Mouse (Mus musculus) R1 (cell line): ENCODE measurements around the gene Magi2.
A peak's percentile ranks its signal among the peaks of the same experiment; 100 is the strongest.

Source experiments
- DNase-seq: peaks from one replicate; pipeline ENCODE4 v3.0.0-alpha.2; 2018; ENCODE audit warnings: low read depth, low spot score

Magi2 gene

GRCm38 (mm10) chr5:19226866-19227243 is at the start of gene Magi2:
Gene Magi2 (plus strand): TSS chr5:19227036.
- no peak for DNase-seq

- DNase-seq: no peak
These were observed 48.2 kb upstream of the Magi2 start for GRCm38 (mm10) chr5:19178594-19178993.

- DNase-seq: no peak
These were observed 40.7 kb upstream of the Magi2 start for GRCm38 (mm10) chr5:19186175-19186574.

- DNase-seq: no peak
These were observed 15.2 kb upstream of the Magi2 start for GRCm38 (mm10) chr5:19211665-19212064.

GRCm38 (mm10) chr5:19226144-19226865 is 531 bp upstream of the Magi2 start:
- DNase-seq: peak; percentile 86

GRCm38 (mm10) chr5:19227281-19227680 is 445 bp downstream of the Magi2 start:
- peak; percentile 35 for DNase-seq

GRCm38 (mm10) chr5:19227791-19228331 is 1.0 kb downstream of the Magi2 start:
- DNase-seq: peak; percentile 30

GRCm38 (mm10) chr5:19241797-19242196 is 15.0 kb downstream of the Magi2 start:
- no peak for DNase-seq

- DNase-seq: no peak
These were observed 19.6 kb downstream of the Magi2 start for GRCm38 (mm10) chr5:19246426-19246825.

GRCm38 (mm10) chr5:19247266-19247665 is 20.4 kb downstream of the Magi2 start:
- DNase-seq: no peak

GRCm38 (mm10) chr5:19262816-19263215 is 36.0 kb downstream of the Magi2 start:
- peak; percentile 66 for DNase-seq

- DNase-seq: peak; percentile 66
These were observed 37.8 kb downstream of the Magi2 start for GRCm38 (mm10) chr5:19264627-19265026.

GRCm38 (mm10) chr5:19292581-19292980 is 65.7 kb downstream of the Magi2 start:
- no peak for DNase-seq

GRCm38 (mm10) chr5:19306656-19307055 is 79.8 kb downstream of the Magi2 start:
- DNase-seq: no peak

- DNase-seq: no peak
These were observed 83.0 kb downstream of the Magi2 start for GRCm38 (mm10) chr5:19309870-19310269.

- no peak for DNase-seq
These were observed 95.7 kb downstream of the Magi2 start for GRCm38 (mm10) chr5:19322532-19322931.

- no peak for DNase-seq
These were observed 110.7 kb downstream of the Magi2 start for GRCm38 (mm10) chr5:19337561-19337960.

- no peak for DNase-seq
These were observed 141.3 kb downstream of the Magi2 start for GRCm38 (mm10) chr5:19368175-19368574.

- no peak for DNase-seq
These were observed 169.0 kb downstream of the Magi2 start for GRCm38 (mm10) chr5:19395876-19396275.

- DNase-seq: no peak
These were observed 173.5 kb downstream of the Magi2 start for GRCm38 (mm10) chr5:19400299-19400698.

GRCm38 (mm10) chr5:19400738-19401408 is 174.0 kb downstream of the Magi2 start:
- DNase-seq: peak; percentile 36

- DNase-seq: peak; percentile 93
These were observed 177.4 kb downstream of the Magi2 start for GRCm38 (mm10) chr5:19404268-19404667.

- no peak for DNase-seq
These were observed 187.7 kb downstream of the Magi2 start for GRCm38 (mm10) chr5:19414556-19414955.
